Mouse (Mus musculus) testis, adult 2 months (tissue): Measurements from ENCODE around the gene Vwa1.

Experiments
- CTCF ChIP-seq: fragments of 200-500 bp; IDR thresholded peaks from 2 replicates; pipeline ENCODE4 v1.5.1; 2012; ENCODE audit warnings: low read depth, mild to moderate bottlenecking, inconsistent platforms, low read length, moderate library complexity; ENCODE audit not compliant: control insufficient read depth, insufficient read depth, insufficient replicate concordance
- POLR2A ChIP-seq: fragments of 200-500 bp; IDR thresholded peaks from 2 replicates; pipeline ENCODE4 v1.6.1; 2012; ENCODE audit warnings: low read depth, mild to moderate bottlenecking, inconsistent platforms, low read length, moderate library complexity; ENCODE audit not compliant: control insufficient read depth

DNA sequence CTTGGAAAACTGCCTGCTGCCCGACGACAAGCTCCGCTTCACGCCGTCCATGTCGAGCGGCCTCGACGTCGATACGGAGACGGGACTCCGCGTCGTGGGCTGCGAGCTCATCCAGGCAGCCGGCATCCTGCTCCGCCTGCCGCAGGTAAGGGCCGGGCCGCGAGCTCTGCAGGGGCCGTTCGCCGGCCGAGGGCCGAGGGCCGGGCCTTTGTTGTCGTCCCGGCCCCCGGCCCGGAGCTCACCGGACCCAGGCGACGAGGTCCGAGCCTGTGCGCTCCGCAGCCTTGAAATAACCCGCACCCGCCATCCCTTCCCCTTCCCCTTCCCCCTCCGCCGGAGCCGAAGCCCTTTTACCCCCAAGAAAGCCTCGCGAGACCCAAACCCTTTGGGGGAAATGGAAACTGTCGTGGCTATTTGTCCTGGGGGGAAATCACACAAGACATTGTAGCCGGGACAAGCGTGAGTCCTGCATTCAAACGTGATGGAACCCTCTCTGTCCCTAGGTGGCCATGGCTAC lies 38.2 kb upstream of the Vwa1 start:
- TF ChIP-seq CTCF: no peak
- no peak; the same call in 1 of the 2 replicates for TF ChIP-seq POLR2A
